Mouse (Mus musculus) cortical plate, adult 2 months (tissue): ENCODE measurements around the gene Sorcs3. TPM values are rescaled to one million over a fixed set of nuclear protein-coding genes. Genes with fewer than 3 reads are reported as not detected.

ENCODE experiments used
- H3K27ac ChIP-seq: fragments of 200-500 bp; 2 replicates; pipeline ENCODE4 v1.5.1; 2012; ENCODE audit warnings: low read length, control low read depth, inconsistent platforms; ENCODE audit not compliant: insufficient read depth
- H3K4me1 ChIP-seq: fragments of 200-500 bp; 2 replicates; pipeline ENCODE4 v1.6.1; 2011; ENCODE audit warnings: low read length; ENCODE audit not compliant: control insufficient read depth, insufficient read depth
- H3K4me3 ChIP-seq: fragments of 200-500 bp; 2 replicates; pipeline ENCODE4 v1.5.1; 2011; ENCODE audit warnings: mild to moderate bottlenecking, low read length, control low read depth; ENCODE audit not compliant: insufficient read depth
- CTCF ChIP-seq: fragments of 200-500 bp; IDR thresholded peaks from 2 replicates; pipeline ENCODE4 v1.5.1; 2011; ENCODE audit warnings: mild to moderate bottlenecking, control low read depth, low read length; ENCODE audit not compliant: insufficient read depth; ENCODE audit errors: extremely low read depth
- POLR2A ChIP-seq: fragments of 200-500 bp; IDR thresholded peaks from 2 replicates; pipeline ENCODE4 v1.6.1; 2011; ENCODE audit warnings: mild to moderate bottlenecking, low read length, control low read depth; ENCODE audit not compliant: insufficient read depth; ENCODE audit errors: extremely low read depth
- polyA plus RNA-seq: library from polyadenylated mRNA; depleted of rRNA; stranded (reverse); fragments of >200 nt; gene quantifications from 2 replicates; pipeline ENCODE4 v1.2.3, GENCODE M21; 2012

The Sorcs3 gene
- polyA plus RNA-seq, 1 experiment: 15.4 TPM

DNA sequence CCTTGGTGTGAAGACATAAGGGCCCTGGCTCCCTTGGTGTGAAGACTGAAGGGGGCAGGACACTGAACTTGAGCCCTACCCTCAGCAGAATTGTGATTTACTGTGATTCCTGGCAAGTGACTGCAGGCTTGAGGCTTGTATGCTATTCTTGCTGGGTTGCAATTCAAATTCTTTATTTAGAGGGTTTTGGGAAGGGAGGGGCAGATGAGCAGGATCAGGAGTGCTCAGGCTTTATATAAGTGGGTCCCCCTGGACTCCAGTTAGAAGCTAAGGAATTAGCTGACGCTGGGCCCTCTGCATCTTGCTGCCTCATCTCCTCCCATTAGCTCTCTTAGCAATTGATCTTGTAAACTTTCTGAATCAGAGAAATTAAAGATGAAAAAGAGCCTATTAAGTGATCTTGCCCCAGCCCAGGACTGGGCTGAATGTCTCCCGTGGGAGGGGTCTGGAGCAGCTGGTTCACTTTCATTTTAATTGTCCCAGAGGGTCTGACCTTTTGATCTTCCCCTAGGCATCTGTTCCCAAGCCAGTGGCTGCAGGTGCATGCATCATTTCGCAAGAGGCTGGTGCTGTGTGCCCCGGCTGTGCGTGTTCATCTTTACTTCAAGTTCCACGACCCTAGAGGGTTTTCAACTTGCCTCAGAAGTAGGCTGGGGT lies 425.0 kb downstream of the Sorcs3 start:
- Histone ChIP-seq H3K4me1 (no peaks in the 10 kb centered on the region), H3K27ac (no peak overlapping the region), H3K4me3 (no peak overlapping the region)
- TF ChIP-seq POLR2A (no peak), CTCF (no peak)

DNA sequence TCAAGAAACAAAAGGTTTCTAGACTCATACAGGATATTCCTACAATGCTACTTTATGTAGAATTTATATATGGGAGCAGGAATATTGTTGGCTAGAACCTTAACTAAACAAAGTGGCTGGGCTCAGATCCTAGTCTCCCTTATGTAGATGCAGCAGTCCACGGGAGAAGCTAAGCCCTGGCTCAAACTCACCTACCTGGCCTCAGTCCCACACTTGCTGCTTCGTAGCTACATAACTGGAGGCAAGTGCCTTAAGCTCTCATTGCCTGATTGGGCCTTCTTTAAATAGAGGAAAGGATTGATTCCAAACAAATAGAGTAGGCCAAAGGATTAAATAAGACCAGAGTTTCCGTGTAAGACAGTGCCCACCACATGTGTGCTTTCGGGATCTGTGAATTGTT lies 436.7 kb downstream of the Sorcs3 start:
- H3K4me1 ChIP-seq: no peaks in the 10 kb centered on the region
- TF ChIP-seq POLR2A (no peak), CTCF (no peak)
- no peak overlapping the region for H3K4me3 ChIP-seq
- no peak overlapping the region for H3K27ac ChIP-seq

DNA sequence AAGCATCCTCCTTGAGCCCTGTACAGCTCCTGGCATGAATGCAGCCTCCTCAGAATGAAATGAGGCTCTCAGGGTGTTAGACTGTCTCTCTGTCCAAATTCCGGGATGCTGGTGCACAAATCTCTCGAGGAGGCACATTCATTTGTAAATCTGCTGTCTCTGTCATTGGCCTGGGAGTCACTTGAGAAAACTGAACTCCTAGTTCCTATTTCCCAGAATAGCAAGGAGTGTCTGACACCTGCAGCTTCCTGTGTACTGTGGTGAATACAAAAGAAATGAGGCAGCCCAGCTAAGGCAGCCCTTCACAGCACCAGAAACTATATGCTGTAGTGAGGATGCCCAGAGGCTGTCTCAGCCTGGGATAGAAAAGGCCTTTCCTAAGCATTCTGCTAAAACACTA lies 444.1 kb downstream of the Sorcs3 start:
- H3K4me1 ChIP-seq: peaks cover 1% of the 10 kb centered on the region; the same call in 1 of the 2 replicates
- no peak for TF ChIP-seq CTCF
- TF ChIP-seq POLR2A: no peak
- no peak overlapping the region for H3K4me3 ChIP-seq
- no peak overlapping the region for H3K27ac ChIP-seq

DNA sequence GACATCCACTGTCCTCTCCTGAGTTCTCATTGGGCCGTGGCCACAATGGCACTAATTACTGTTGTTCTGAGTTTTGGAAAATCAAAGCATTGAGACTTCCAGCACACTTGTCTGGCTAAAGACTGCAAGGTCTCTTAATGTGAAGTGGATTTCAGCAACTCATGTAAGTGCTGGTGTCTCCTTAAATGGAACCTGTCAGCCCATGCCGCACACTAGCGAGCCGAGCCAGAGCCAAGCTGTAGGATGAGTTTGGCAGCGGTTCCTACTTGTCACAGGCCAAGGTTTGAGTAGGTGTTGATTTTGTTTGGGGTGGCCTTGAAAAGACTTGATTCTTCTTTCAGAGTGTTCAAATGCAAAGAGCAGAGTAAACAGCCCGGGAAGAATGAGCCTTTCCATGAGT lies 445.8 kb downstream of the Sorcs3 start:
- TF ChIP-seq CTCF: no peak
- no peak for TF ChIP-seq POLR2A
- Histone ChIP-seq H3K27ac (no peak overlapping the region), H3K4me3 (no peak overlapping the region), H3K4me1 (peaks cover 1% of the 10 kb centered on the region; the same call in 1 of the 2 replicates)

DNA sequence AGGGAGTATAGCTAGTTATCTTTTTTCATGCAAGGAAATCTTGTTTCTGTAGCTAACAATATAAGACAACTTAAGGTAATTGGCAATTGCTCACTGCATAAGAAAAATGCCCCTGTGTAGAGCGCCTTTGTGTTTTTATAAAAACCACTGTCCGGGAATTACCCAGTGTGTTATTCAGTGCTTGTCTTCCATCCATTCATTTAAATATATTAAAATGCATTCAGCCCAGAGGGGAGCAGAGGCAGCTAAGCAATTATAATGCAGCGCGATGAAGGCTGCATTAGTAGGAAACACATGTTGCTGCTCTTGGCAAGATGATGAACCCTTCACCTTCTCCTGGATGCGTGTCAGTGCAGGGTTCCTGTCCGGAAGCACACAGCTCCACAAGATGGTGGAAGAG lies 454.4 kb downstream of the Sorcs3 start:
- Histone ChIP-seq H3K4me3 (no peak overlapping the region), H3K4me1 (no peaks in the 10 kb centered on the region), H3K27ac (no peak overlapping the region)
- no peak for TF ChIP-seq POLR2A
- TF ChIP-seq CTCF: no peak

DNA sequence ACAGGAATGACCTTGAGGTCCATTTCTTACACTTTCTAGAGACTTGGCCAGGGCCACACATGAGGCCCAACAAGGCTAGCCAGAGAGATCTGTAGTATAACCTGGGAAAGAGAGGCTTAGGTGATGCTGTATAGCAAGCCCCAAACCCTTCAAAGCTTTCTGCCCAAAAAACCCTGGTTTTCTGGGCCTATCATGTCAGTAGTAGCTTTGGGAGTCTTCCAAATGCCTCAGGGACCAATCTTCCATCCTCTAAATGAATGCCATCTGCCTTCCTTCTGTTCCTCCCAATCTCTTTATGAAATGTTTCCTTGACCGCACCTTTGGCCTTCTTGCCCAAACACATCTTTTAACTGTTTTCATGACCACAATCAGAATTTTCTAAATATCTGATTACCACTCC lies 474.1 kb downstream of the Sorcs3 start:
- Histone ChIP-seq H3K4me1 (no peaks in the 10 kb centered on the region), H3K4me3 (no peak overlapping the region), H3K27ac (no peak overlapping the region)
- TF ChIP-seq POLR2A (no peak), CTCF (no peak)

DNA sequence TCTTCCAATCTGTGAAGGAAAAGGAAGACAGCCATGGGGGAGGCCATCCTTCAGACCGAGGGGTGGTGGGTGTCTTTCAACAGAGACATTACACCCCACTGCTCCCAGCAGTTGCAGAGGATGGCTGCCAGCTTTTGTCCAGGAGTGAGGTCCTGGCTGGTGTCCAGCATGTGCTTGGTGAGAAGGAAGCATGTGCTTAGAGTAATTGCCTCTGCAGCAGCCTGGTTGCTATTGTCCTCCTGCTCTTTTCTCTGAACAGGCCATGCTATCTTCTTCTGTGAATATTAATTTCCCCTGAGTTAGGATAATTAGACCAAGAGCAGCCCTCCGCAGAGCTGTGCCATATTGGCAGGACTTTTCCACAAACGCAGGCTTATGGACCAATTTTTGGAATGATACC lies 476.7 kb downstream of the Sorcs3 start:
- Histone ChIP-seq H3K27ac (no peak overlapping the region), H3K4me3 (no peak overlapping the region), H3K4me1 (no peaks in the 10 kb centered on the region)
- TF ChIP-seq CTCF (no peak), POLR2A (no peak)

DNA sequence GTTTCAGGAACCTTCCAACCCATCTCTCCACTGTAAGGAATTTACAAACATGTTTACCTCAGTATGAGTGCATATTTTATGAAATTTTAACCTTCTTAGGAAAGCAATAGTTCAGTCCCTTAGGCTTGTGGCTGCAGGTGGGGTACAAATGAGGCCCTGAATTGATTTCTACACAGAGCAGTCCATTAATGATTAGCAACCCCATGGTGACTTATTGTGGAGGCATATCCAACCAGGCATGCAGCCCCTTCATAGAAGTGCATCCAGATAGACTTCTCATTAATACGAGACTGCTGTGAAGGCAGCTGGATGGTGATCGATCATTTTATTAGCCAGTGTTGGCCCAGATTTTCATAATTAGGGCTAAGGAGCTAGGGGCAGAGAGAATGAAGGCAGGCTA lies 480.5 kb downstream of the Sorcs3 start:
- no peaks in the 10 kb centered on the region for H3K4me1 ChIP-seq
- no peak for TF ChIP-seq POLR2A
- TF ChIP-seq CTCF: no peak
- H3K27ac ChIP-seq: no peak overlapping the region
- H3K4me3 ChIP-seq: no peak overlapping the region

DNA sequence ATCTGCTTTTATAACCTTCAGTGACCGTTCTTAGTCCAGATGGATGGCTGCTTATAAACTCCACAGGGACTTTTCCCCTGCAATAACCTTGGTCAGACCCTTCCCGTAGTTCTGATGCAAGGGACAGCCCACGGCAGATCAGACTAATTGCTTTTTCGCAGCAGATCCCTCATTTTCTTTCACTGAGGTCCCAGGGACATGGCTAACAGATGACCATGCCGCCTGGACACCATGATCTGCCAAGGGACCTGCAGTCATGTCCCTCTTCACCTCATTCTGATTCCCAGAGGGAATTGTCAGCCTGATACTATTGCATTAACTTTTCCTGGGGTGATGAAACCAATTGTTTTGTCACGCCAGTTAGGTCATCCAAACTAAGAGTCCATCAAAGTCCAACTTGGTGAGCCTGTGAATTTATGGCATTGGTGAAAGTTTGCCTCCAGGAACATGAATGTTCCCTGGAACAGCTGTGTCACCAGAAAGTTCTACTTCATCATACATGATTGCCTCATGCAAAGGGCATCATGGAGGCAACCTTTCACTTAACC lies 494.4 kb downstream of the Sorcs3 start:
- Histone ChIP-seq H3K27ac (no peak overlapping the region), H3K4me1 (no peaks in the 10 kb centered on the region), H3K4me3 (no peak overlapping the region)
- TF ChIP-seq POLR2A (no peak), CTCF (no peak)

DNA sequence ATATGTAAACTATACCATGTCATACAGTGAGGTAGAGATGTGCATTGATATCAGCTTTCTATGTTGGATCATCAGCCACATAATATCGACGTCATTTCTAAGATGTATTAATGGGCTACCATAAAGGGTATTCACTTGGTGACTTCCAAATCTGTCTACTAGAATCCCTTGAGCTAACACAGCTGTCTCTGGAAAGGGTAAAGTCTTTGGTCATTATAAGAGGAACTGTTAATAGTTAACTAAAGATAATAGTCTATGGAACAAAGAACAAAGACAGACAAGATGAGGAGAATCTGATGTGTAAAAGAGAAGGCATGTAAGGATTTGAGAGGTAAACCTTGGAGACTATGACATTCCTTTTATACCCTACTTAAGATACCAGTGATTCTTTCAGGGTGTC lies 497.9 kb downstream of the Sorcs3 start:
- Histone ChIP-seq H3K4me1 (no peaks in the 10 kb centered on the region), H3K27ac (no peak overlapping the region), H3K4me3 (no peak overlapping the region)
- TF ChIP-seq POLR2A: no peak
- TF ChIP-seq CTCF: no peak
